Mouse (Mus musculus): ENCODE results near the gene Shroom3.

The Shroom3 gene

GRCm38 (mm10) chr5:92808503-92809415 lies 125.5 kb downstream of the Shroom3 start:
- DNase-seq (ENCODE audit: low spot score in 2 of 2) = peak; percentile 61 to 65

- DNase-seq (ENCODE audit: low spot score in 2 of 2) = no peak
Observed at GRCm38 (mm10) chr5:92809416-92809750, 126.1 kb downstream of the Shroom3 start.

GRCm38 (mm10) chr5:92810922-92811533 lies 127.8 kb downstream of the Shroom3 start:
- DNase-seq (ENCODE audit: low spot score in 2 of 2) = no peak

GRCm38 (mm10) chr5:92811761-92812160 lies 128.5 kb downstream of the Shroom3 start:
- DNase-seq (ENCODE audit: low spot score in 2 of 2) = no peak

DNA sequence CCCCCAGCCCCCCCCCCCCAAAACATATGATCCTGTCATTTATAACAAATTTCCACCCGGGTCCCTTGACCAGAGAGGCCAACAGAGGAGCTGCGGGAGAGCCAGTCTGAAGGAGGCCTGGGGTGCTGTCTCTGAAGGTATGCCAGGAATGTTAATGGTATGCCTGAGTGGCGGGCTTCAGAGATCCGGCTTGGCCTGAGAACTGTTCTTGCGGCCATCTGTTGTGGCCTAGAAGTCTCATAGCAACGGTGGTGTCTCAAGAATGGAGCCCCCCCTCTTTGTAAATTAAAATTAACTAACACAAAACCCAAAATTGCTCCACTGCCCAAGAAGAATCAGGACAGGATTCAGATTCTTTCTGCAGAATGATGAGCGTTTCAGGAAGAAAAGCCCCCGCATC lies 129.7 kb downstream of the Shroom3 start:
- no peak for DNase-seq (ENCODE audit: low spot score in 2 of 2)

- DNase-seq (ENCODE audit: low spot score in 2 of 2) = no peak
Observed at GRCm38 (mm10) chr5:92813562-92813961, 130.3 kb downstream of the Shroom3 start.

DNA sequence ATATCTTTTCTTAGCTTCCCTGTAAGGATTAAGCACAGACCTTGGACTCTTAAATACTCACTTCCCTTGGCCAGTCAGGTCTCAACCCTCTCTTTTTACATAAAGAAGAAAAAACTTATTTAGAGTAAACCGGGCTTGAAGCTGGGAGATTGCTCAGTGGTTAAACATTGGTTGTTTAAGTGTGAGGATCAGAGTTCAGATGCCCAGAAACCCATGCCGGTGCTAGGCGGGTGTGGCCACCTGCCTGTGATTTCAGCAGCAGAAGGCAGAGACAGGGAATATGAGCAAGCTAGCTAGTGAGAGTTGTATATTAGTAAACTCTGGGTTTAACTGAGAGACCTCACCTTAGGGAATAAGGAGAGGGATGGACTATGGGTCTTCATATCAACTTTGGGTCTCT lies 131.4 kb downstream of the Shroom3 start:
- DNase-seq (ENCODE audit: low spot score in 2 of 2) = no peak

DNA sequence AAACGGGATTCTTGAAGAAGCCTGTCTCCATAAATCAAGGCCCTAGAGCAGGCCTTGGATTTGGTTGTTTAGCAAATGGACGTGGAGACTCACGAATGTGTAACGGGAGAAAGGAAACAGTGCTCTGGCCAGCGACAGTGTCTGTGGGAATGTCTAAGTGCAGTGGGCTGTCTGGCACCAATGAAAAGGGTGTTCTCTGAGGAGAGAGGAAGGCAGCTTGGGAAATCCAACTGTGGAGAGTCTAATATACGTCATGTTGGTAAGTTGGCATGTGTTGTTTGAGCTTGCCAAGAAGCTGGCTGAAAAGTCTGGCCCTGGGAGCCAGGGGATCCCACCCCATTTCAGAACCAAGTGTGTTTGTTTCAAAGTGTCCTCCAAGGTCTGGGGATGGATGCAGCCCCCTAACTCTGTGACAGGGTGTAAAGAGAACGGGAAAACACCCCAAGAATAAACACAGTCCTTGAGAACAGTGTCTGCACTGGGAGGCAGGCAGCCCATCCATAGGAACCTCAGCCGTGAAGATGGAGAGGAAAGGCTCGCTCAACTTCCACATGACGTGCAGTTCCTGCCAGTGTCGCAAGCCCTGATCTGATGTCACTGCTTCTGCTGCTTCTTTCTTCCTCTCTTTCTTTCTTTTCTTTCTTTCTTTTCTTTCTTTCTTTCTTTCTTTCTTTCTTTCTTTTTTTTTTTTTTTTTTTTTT lies 134.0 kb downstream of the Shroom3 start:
- no peak for DNase-seq (ENCODE audit: low spot score in 2 of 2)

GRCm38 (mm10) chr5:92821370-92821769 lies 138.1 kb downstream of the Shroom3 start:
- no peak for DNase-seq (ENCODE audit: low spot score in 2 of 2)

- DNase-seq (ENCODE audit: low spot score in 2 of 2) = no peak
Observed at GRCm38 (mm10) chr5:92823495-92823894, 140.3 kb downstream of the Shroom3 start.

DNA sequence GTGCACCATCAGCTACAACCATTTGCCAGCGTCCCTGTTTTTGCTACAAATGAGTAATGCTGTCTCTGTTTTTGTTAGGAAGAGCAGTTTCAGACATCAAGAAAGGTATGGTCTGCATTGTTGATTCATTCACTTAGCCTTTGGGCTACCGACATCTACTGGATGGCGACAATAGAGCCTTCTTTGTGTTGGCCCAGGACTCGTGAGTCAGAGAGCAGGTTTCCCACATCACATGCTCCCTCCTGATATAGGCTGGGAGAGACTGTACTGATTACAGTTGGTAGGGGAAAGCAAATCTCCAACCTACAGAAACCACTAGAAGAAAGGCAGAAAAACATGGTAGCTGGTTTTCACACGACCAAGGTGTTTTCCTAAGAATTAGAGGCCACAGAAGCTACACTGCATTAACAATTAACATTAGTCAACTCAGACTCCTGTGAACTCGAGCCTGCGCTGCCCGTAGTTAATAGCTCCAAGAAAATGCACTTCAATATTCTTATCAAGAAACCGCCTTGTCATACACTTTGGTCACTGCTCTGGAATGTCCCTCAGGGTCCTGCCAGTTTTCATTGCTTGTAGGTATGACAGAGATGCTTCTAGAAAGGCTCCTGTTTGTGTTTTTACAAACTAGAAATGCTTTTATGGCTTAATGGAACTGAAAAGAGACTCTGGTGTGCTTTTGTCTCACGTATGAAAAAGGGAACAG lies 141.2 kb downstream of the Shroom3 start:
- no peak for DNase-seq (ENCODE audit: low spot score in 2 of 2)

DNA sequence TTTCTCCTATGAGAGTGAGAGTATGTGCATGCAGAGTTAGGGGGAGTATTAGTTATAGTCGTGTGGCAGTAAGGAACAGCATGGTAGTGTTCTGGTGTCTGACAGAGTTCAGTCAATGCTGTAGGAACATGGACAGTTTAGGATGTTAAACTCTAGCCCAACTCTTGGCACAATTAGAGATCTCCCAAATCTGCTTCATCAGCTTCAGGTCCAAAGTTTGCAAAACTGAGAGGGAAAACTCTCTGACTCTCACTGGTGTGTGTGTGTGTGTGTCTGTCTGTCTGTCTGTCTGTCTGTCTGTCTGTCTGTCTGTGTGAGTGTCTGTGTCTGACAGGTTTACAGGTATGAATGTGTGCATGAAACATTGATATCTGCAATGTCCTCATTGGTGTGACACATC lies 147.2 kb downstream of the Shroom3 start:
- no peak for DNase-seq (ENCODE audit: low spot score in 2 of 2)

DNA sequence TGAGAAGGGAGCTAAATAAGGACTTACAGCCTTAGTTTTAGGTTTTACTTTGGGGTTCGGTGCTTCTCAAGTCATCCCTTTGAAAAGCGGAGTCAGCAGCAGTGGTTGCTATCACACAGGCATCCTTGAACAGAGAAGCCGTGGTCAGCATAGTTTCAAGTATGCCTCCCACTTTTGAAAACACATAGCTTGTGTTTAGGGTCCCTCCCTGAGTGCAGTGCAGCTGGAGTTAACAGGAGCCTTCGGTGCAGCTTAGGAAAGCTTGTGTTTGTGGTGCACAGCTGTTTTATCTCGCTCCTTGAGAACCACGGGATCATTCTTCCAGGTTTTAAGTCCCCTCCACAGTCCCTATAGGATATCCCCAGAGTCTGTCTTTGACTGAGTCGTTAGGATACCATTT lies 151.3 kb downstream of the Shroom3 start:
- DNase-seq (ENCODE audit: low spot score in 2 of 2) = no peak

GRCm38 (mm10) chr5:92837311-92837710 lies 154.1 kb downstream of the Shroom3 start:
- no peak for DNase-seq (ENCODE audit: low spot score in 2 of 2)

DNA sequence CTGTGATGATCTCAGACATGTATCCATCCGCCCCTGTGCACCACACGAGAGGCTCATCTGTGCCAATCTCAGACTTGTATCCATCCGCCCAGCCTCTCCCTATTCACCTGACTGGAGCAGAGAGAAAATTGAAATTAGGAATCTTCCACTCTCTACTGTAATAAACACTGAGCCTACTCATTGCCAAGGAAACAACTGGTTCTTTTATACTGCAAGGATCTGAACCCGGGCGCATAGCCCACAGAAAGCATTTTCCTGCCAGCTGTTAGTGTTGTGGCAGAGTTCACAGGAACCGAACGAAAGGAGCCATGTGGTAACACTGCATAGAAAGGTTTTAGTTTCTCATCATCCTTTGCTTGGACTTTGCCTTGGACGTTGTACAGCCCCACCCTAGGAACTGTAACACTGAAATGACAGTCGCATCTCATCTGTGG lies 155.1 kb downstream of the Shroom3 start:
- no peak for DNase-seq (ENCODE audit: low spot score in 2 of 2)

DNA sequence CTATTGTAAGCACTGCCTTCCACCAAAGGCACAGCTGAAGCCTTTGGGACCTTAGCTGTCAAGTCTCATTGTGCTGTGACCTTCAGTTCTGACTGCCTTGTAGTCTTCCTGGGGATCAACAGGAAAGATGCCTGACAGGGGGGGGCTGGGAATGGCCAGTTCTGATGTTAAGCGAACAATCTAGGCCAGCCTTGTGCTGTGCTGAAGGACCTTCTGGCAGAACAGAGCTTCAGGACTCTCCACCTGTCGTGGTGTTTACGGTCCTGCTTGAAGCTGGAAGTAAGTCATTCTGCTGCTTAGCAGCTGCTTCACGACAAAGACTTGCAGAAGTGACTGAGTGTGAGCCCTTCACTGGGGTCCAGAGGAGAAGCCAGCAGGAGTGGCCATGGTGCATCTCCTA lies 156.1 kb downstream of the Shroom3 start:
- no peak for DNase-seq (ENCODE audit: low spot score in 2 of 2)

- DNase-seq (ENCODE audit: low spot score in 2 of 2) = peak in 1 of 2 experiments; percentile 26
Observed at GRCm38 (mm10) chr5:92841474-92841873, 158.2 kb downstream of the Shroom3 start.

- DNase-seq (ENCODE audit: low spot score in 2 of 2) = no peak
Observed at GRCm38 (mm10) chr5:92842417-92842816, 159.2 kb downstream of the Shroom3 start.

DNA sequence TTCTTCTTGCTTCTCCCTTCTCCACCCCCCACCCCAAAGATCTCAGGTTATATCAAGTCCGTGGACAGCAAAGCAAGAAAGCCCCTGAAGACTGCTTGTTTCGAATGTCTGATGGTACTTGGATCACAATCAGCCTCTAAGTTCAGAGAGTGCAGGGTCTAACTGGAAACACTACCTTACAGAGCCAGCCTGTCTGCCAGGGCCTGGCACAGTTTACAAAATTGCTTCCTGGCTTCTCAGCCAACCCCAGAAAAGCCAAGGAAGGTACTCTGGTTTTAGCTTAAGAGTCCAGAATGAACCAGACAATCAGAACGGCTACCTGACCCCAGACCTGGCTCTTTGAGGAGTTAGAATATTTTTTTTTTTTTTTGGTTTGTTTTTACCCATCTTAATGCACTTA lies 159.6 kb downstream of the Shroom3 start:
- DNase-seq (ENCODE audit: low spot score in 2 of 2) = no peak

GRCm38 (mm10) chr5:92843850-92844785 lies 160.9 kb downstream of the Shroom3 start:
- DNase-seq (ENCODE audit: low spot score in 2 of 2) = no peak

GRCm38 (mm10) chr5:92849743-92850142 lies 166.5 kb downstream of the Shroom3 start:
- DNase-seq (ENCODE audit: low spot score in 2 of 2) = no peak

All from urinary bladder, postnatal 4 days (tissue).